Mouse (Mus musculus) retina, postnatal 1 day (tissue): ENCODE data around the gene Dctpp1.

Source experiments
- DNase-seq: peaks from one replicate; pipeline ENCODE4 v3.0.0-alpha.2; 2012

The Dctpp1 gene

GRCm38 (mm10) chr7:127208553-127209438 lies 51.7 kb downstream of the Dctpp1 start, which contains the start of gene Mylpf:
TSS of gene Mylpf (plus strand) at chr7:127208890.
- peak; percentile 99 for DNase-seq

- no peak for DNase-seq
Observed at GRCm38 (mm10) chr7:127208295-127208552, 52.3 kb downstream of the Dctpp1 start, which contains the start of gene Tbc1d10b. TSS of gene Tbc1d10b (minus strand) at chr7:127208468.

GRCm38 (mm10) chr7:127207374-127208294 lies 52.9 kb downstream of the Dctpp1 start:
- DNase-seq, result peak; percentile 24
